9 mouse cellular contexts compared by ENCODE assay signal in the genomic region with DNA sequence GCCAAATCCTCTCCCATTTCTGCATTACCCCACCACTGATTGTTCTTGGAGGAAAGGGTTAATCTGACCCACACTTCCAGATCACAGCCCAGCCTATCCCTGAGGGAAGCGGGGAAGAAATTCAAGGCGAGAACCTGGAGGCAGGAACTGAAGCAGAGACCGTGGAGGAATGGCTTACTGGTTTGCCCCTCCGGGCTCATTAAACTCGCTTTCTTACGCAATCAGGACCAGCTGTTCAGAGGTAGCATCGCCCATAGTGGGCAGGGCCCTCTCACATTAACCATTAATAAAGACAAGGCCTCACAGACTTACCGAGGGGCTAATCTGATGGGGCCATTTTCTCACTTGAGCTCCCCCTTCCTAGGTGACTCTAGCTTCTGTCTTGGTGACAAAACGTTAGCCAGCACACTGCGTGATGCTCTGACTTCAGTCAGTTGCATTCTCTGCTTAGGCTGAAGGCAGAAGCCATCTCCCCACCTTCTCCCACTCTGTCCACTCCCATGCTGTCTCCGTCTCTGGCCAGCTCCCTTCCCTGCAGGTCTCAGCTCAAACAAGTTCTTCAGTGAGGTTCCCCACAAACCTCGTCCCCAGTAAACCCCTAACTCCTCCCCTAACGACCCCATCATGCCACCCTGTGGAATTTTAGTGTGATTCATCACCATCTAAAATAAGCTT. TPM values are rescaled to one million over a fixed set of nuclear protein-coding genes. Genes with fewer than 3 reads are reported as not detected.
DNase-seq lines count a peak whose midpoint lies in the region; ATAC-seq and TF ChIP-seq lines count a peak whose summit lies in the region.
"Had no signal": no experiment of that assay in that cellular context is flagged by ENCODE, and none has a peak within 500 bp of the region (broad histone marks: within the 10 kb centered on the region; RNA-seq: fewer than 3 reads in every experiment).

No protein-coding gene starts in this region.

- H3K27me3 ChIP-seq in forebrain, postnatal 0 days (ENCODE audit: insufficient read depth, low read length): no peaks in the 10 kb centered on the region
- no peaks in the 10 kb centered on the region for H3K27me3 ChIP-seq in kidney, postnatal 0 days (ENCODE audit: insufficient read depth, low read length)
- no peaks in the 10 kb centered on the region for H3K27me3 ChIP-seq in midbrain, embryonic 16.5 days (ENCODE audit: control insufficient read depth, insufficient read depth, low read depth, low read length)

- H3K27ac ChIP-seq in forebrain, postnatal 0 days (ENCODE audit: low read depth, low read length): no peak overlapping the region
- no peak overlapping the region for H3K27ac ChIP-seq in kidney, postnatal 0 days
- H3K27ac ChIP-seq in midbrain, embryonic 16.5 days (ENCODE audit: low read length): no peak overlapping the region

- H3K4me3 ChIP-seq in forebrain, postnatal 0 days (ENCODE audit: low read depth, low read length): no peak overlapping the region
- no peak overlapping the region for H3K4me3 ChIP-seq in kidney, postnatal 0 days (replicated peaks; ENCODE audit: low read depth, low read length)
- H3K4me3 ChIP-seq in midbrain, embryonic 16.5 days (ENCODE audit: low read depth, low read length): no peak overlapping the region

- no peak overlapping the region for H3K4me2 ChIP-seq in forebrain, postnatal 0 days (ENCODE audit: low read depth)
- H3K4me2 ChIP-seq in kidney, postnatal 0 days (ENCODE audit: low read length): peak overlapping the region; percentile 28
- no peak overlapping the region for H3K4me2 ChIP-seq in midbrain, embryonic 16.5 days (ENCODE audit: low read length)

- TF ChIP-seq CTCF in forebrain, postnatal 0 days (IDR thresholded peaks at IDR 0.05; ENCODE audit: low read depth): 0 out of 2 replicates have a peak, but pooled peaks have one; percentile 12
- no peak for TF ChIP-seq CTCF in kidney, postnatal 0 days (IDR thresholded peaks at IDR 0.05; ENCODE audit: low read depth)

- WGBS in forebrain, postnatal 0 days: 59% methylated on average over 13 of the region's 13 CpGs
- WGBS in kidney, postnatal 0 days: 22% methylated on average over 13 of the region's 13 CpGs
- WGBS in midbrain, embryonic 16.5 days: 57% methylated on average over 13 of the region's 13 CpGs

- no peaks in the 10 kb centered on the region for H3K9me3 ChIP-seq in forebrain, postnatal 0 days (ENCODE audit: low read length)
- no peaks in the 10 kb centered on the region for H3K9me3 ChIP-seq in kidney, postnatal 0 days (replicated peaks; ENCODE audit: low read length)
- no peaks in the 10 kb centered on the region for H3K9me3 ChIP-seq in midbrain, embryonic 16.5 days (replicated peaks; ENCODE audit: control insufficient read depth, low read length, poor library complexity, severe bottlenecking)

- no peaks in the 10 kb centered on the region for H3K36me3 ChIP-seq in forebrain, postnatal 0 days (ENCODE audit: insufficient read depth)
- H3K36me3 ChIP-seq in kidney, postnatal 0 days (ENCODE audit: insufficient read depth, low read length): no peaks in the 10 kb centered on the region
- no peaks in the 10 kb centered on the region for H3K36me3 ChIP-seq in midbrain, embryonic 16.5 days (ENCODE audit: control insufficient read depth, insufficient read depth, low read length)

- peak; percentile 28; the same call in 1 of the 2 replicates for ATAC-seq in forebrain, postnatal 0 days
- peak; percentile 91 for ATAC-seq in kidney, postnatal 0 days (replicated peaks; ENCODE audit: low FRiP score, low read depth)
- peak; percentile 32; the same call in 1 of the 2 replicates for ATAC-seq in midbrain, embryonic 16.5 days
- no peak for ATAC-seq in megakaryocyte, adult 5-6 weeks (ENCODE audit: poor library complexity, severe bottlenecking)

- peak; percentile 28 for DNase-seq in embryo, embryonic 11 days
- DNase-seq in embryo, embryonic 10.5 days (ENCODE audit: low spot score): no peak
- no peak for DNase-seq in forebrain, postnatal 0 days
- DNase-seq in kidney, postnatal 0 days (ENCODE audit: low spot score): peak; percentile 72
- DNase-seq in layer of hippocampus, postnatal 36 days: no peak
- no peak for DNase-seq in heart, adult 18-20 months
- DNase-seq: left cerebral cortex, postnatal 4 days had no signal

- no peaks in the 10 kb centered on the region for H3K4me1 ChIP-seq in forebrain, postnatal 0 days (ENCODE audit: insufficient read depth)
- H3K4me1 ChIP-seq in kidney, postnatal 0 days (replicated peaks; ENCODE audit: insufficient read depth, low read length): peaks cover 8% of the 10 kb centered on the region; the same call in 1 of the 2 replicates
- peaks cover 3% of the 10 kb centered on the region for H3K4me1 ChIP-seq in midbrain, embryonic 16.5 days (ENCODE audit: control insufficient read depth, insufficient read depth, low read length)

- H3K9ac ChIP-seq in forebrain, postnatal 0 days: no peak overlapping the region
- H3K9ac ChIP-seq in kidney, postnatal 0 days (ENCODE audit: low read depth, low read length): no peak overlapping the region
- H3K9ac ChIP-seq in midbrain, embryonic 16.5 days (ENCODE audit: low read depth, low read length): no peak overlapping the region

RNA-seq across cellular contexts. Expression of gene Klhl29, which starts 43.5 kb away (rescaled TPM):
- 8.2 and 9.6 TPM in 2 replicates for total RNA-seq in forebrain, postnatal 0 days (2014; rRNA removed)
- 2.0 and 2.7 TPM in 2 replicates for polyA plus RNA-seq in forebrain, postnatal 0 days (2015; fragmentation: Nextera tagmentation; extraction: Ambion mirVana)
- polyA plus RNA-seq in kidney, postnatal 0 days (2015; fragmentation: Nextera tagmentation; extraction: Ambion mirVana): 0.30 and 0.40 TPM in 2 replicates
- polyA plus RNA-seq in midbrain, embryonic 16.5 days (2015; fragmentation: Nextera tagmentation; extraction: Ambion mirVana): 4.0 and 4.6 TPM in 2 replicates
- total RNA-seq in megakaryocyte, adult 5-6 weeks (2015): 0.02 TPM in 1 of 2 replicates, not detected in the other
- not detected in 2 replicates for total RNA-seq in megakaryocyte, adult 5-6 weeks (2017)
- 10 to 100 TPM; 39.8 to 46.7 TPM for total RNA-seq in layer of hippocampus, postnatal 36 days (2021)
- under 1 TPM; 0.27 to 0.44 TPM for total RNA-seq in heart, adult 18-20 months (2021)

Comparison
In these comparisons a context has a peak if more than half of its experiments do, and no peak if none do; other contexts are left out.
1. DNase-seq: peak in embryo, embryonic 11 days (single experiment) and kidney, postnatal 0 days (single experiment); none in embryo, embryonic 10.5 days (single experiment), forebrain, postnatal 0 days (single experiment), layer of hippocampus, postnatal 36 days (0 of 2) and heart, adult 18-20 months (0 of 2).